In genomic region chrX:47703080-47703479, GRCm38 (mm10) we compare ENCODE assay signal across 13 mouse cellular contexts.
A peak's percentile ranks its signal among the peaks of the same experiment; 100 is the strongest.
DNase-seq lines count a peak whose midpoint lies in the region; ATAC-seq and TF ChIP-seq lines count a peak whose summit lies in the region.
"Had no signal": no experiment of that assay in that cellular context is flagged by ENCODE, and none has a peak within 500 bp of the region (broad histone marks: within the 10 kb centered on the region; RNA-seq: fewer than 3 reads in every experiment).

No protein-coding gene starts in this region.

- H3K27me3 ChIP-seq in hindbrain, embryonic 11.5 days (ENCODE audit: control insufficient read depth, insufficient read depth, low read length), result no peaks in the 10 kb centered on the region
- no peaks in the 10 kb centered on the region for H3K27me3 ChIP-seq in hindbrain, embryonic 10.5 days (ENCODE audit: insufficient read depth, poor library complexity, severe bottlenecking)
- no peaks in the 10 kb centered on the region for H3K27me3 ChIP-seq in limb, embryonic 14.5 days (ENCODE audit: control insufficient read depth, insufficient read depth, low read length)
- no peaks in the 10 kb centered on the region for H3K27me3 ChIP-seq in limb, embryonic 10.5 days (ENCODE audit: low read depth, poor library complexity, severe bottlenecking)
- H3K27me3 ChIP-seq in embryonic facial prominence, embryonic 14.5 days (replicated peaks; ENCODE audit: control insufficient read depth, insufficient read depth, low read length), result no peaks in the 10 kb centered on the region
- H3K27me3 ChIP-seq in forebrain, embryonic 15.5 days, result no peaks in the 10 kb centered on the region
- H3K27me3 ChIP-seq: forebrain, embryonic 12.5 days; limb, embryonic 13.5 days; neural tube, embryonic 13.5 days had no signal

- H3K27ac ChIP-seq in hindbrain, embryonic 11.5 days (ENCODE audit: low read depth, low read length), result no peak overlapping the region
- no peak overlapping the region for H3K27ac ChIP-seq in hindbrain, embryonic 10.5 days
- no peak overlapping the region for H3K27ac ChIP-seq in limb, embryonic 14.5 days (replicated peaks; ENCODE audit: low read depth, low read length)
- no peak overlapping the region for H3K27ac ChIP-seq in limb, embryonic 10.5 days
- no peak overlapping the region for H3K27ac ChIP-seq in embryonic facial prominence, embryonic 14.5 days (replicated peaks; ENCODE audit: low read depth, low read length)
- H3K27ac ChIP-seq in forebrain, embryonic 15.5 days (replicated peaks), result no peak overlapping the region
- H3K27ac ChIP-seq: forebrain, embryonic 12.5 days; heart, embryonic 10.5 days; limb, embryonic 13.5 days; neural tube, embryonic 13.5 days had no signal

- H3K36me3 ChIP-seq in hindbrain, embryonic 11.5 days (ENCODE audit: control insufficient read depth, insufficient read depth, low read length), result no peaks in the 10 kb centered on the region
- H3K36me3 ChIP-seq in hindbrain, embryonic 10.5 days, result no peaks in the 10 kb centered on the region
- no peaks in the 10 kb centered on the region for H3K36me3 ChIP-seq in limb, embryonic 14.5 days (ENCODE audit: control insufficient read depth, insufficient read depth, low read length)
- H3K36me3 ChIP-seq in limb, embryonic 10.5 days, result no peaks in the 10 kb centered on the region
- H3K36me3 ChIP-seq in embryonic facial prominence, embryonic 14.5 days (ENCODE audit: control insufficient read depth, insufficient read depth, low read length), result no peaks in the 10 kb centered on the region
- no peaks in the 10 kb centered on the region for H3K36me3 ChIP-seq in forebrain, embryonic 15.5 days
- H3K36me3 ChIP-seq: forebrain, embryonic 12.5 days; heart, embryonic 10.5 days; limb, embryonic 13.5 days; neural tube, embryonic 13.5 days had no signal

- DNase-seq in hindbrain, embryonic 11.5 days (ENCODE audit: low spot score), result peak; percentile 1
- no peak for DNase-seq in hindbrain, embryonic 10.5 days (ENCODE audit: low spot score)
- peak; percentile 3 for DNase-seq in limb, embryonic 14.5 days (ENCODE audit: low spot score)
- no peak for DNase-seq in limb, embryonic 10.5 days (ENCODE audit: low spot score)
- DNase-seq in ES-CJ7 (ENCODE audit: low read depth, low spot score), result peak; percentile 1
- DNase-seq in embryonic facial prominence, embryonic 14.5 days (ENCODE audit: low spot score), result peak; percentile 2
- no peak for DNase-seq in cerebellum, postnatal 36 days
- DNase-seq: thymus, postnatal 36 days had no signal

- no peaks in the 10 kb centered on the region for H3K9me3 ChIP-seq in hindbrain, embryonic 11.5 days (ENCODE audit: control insufficient read depth, low read length)
- H3K9me3 ChIP-seq in hindbrain, embryonic 10.5 days, result no peaks in the 10 kb centered on the region
- no peaks in the 10 kb centered on the region for H3K9me3 ChIP-seq in limb, embryonic 14.5 days (ENCODE audit: control insufficient read depth, low read length)
- no peaks in the 10 kb centered on the region for H3K9me3 ChIP-seq in limb, embryonic 10.5 days (replicated peaks)
- H3K9me3 ChIP-seq in embryonic facial prominence, embryonic 14.5 days (ENCODE audit: control insufficient read depth, low read length), result no peaks in the 10 kb centered on the region
- H3K9me3 ChIP-seq in forebrain, embryonic 15.5 days, result no peaks in the 10 kb centered on the region
- H3K9me3 ChIP-seq: forebrain, embryonic 12.5 days; heart, embryonic 10.5 days; limb, embryonic 13.5 days; neural tube, embryonic 13.5 days had no signal

- no peak for ATAC-seq in hindbrain, embryonic 11.5 days (ENCODE audit: low FRiP score)
- ATAC-seq in limb, embryonic 14.5 days (ENCODE audit: low FRiP score, low read depth), result no peak
- ATAC-seq in embryonic facial prominence, embryonic 14.5 days (ENCODE audit: low read depth), result no peak
- ATAC-seq in forebrain, embryonic 15.5 days (replicated peaks), result no peak

- no peak for TF ChIP-seq POLR2A in limb, embryonic 14.5 days (IDR thresholded peaks at IDR 0.05; ENCODE audit: borderline replicate concordance, extremely low read depth, insufficient read depth, insufficient read length)

- no peaks in the 10 kb centered on the region for H3K4me1 ChIP-seq in hindbrain, embryonic 11.5 days (replicated peaks; ENCODE audit: control insufficient read depth, insufficient read depth, low read length)
- H3K4me1 ChIP-seq in hindbrain, embryonic 10.5 days (replicated peaks), result no peaks in the 10 kb centered on the region
- no peaks in the 10 kb centered on the region for H3K4me1 ChIP-seq in limb, embryonic 14.5 days (ENCODE audit: control insufficient read depth, insufficient read depth, low read length)
- H3K4me1 ChIP-seq in limb, embryonic 10.5 days, result no peaks in the 10 kb centered on the region
- H3K4me1 ChIP-seq in embryonic facial prominence, embryonic 14.5 days (ENCODE audit: control insufficient read depth, insufficient read depth, low read length), result no peaks in the 10 kb centered on the region
- H3K4me1 ChIP-seq in forebrain, embryonic 15.5 days, result no peaks in the 10 kb centered on the region
- H3K4me1 ChIP-seq: forebrain, embryonic 12.5 days; heart, embryonic 10.5 days; limb, embryonic 13.5 days; neural tube, embryonic 13.5 days had no signal

- no peak overlapping the region for H3K9ac ChIP-seq in hindbrain, embryonic 11.5 days (ENCODE audit: low read depth, low read length)
- no peak overlapping the region for H3K9ac ChIP-seq in limb, embryonic 14.5 days (ENCODE audit: low read depth, low read length, severe bottlenecking)
- H3K9ac ChIP-seq in embryonic facial prominence, embryonic 14.5 days (ENCODE audit: low read depth, low read length), result no peak overlapping the region
- H3K9ac ChIP-seq in forebrain, embryonic 15.5 days (replicated peaks), result no peak overlapping the region
- H3K9ac ChIP-seq: forebrain, embryonic 12.5 days; limb, embryonic 13.5 days; neural tube, embryonic 13.5 days had no signal

- no peak overlapping the region for H3K4me2 ChIP-seq in hindbrain, embryonic 11.5 days (replicated peaks; ENCODE audit: low read depth, low read length)
- H3K4me2 ChIP-seq in limb, embryonic 14.5 days (replicated peaks; ENCODE audit: low read depth, low read length, severe bottlenecking), result no peak overlapping the region
- no peak overlapping the region for H3K4me2 ChIP-seq in embryonic facial prominence, embryonic 14.5 days (ENCODE audit: low read depth, low read length)
- no peak overlapping the region for H3K4me2 ChIP-seq in forebrain, embryonic 15.5 days (replicated peaks)
- H3K4me2 ChIP-seq: forebrain, embryonic 12.5 days; limb, embryonic 13.5 days; neural tube, embryonic 13.5 days had no signal

- H3K4me3 ChIP-seq in hindbrain, embryonic 11.5 days (ENCODE audit: low read depth, low read length), result no peak overlapping the region
- no peak overlapping the region for H3K4me3 ChIP-seq in hindbrain, embryonic 10.5 days
- no peak overlapping the region for H3K4me3 ChIP-seq in limb, embryonic 14.5 days (replicated peaks; ENCODE audit: low read length)
- no peak overlapping the region for H3K4me3 ChIP-seq in limb, embryonic 10.5 days
- no peak overlapping the region for H3K4me3 ChIP-seq in embryonic facial prominence, embryonic 14.5 days (ENCODE audit: low read depth, low read length)
- H3K4me3 ChIP-seq in forebrain, embryonic 15.5 days, result no peak overlapping the region
- H3K4me3 ChIP-seq: forebrain, embryonic 12.5 days; heart, embryonic 10.5 days; limb, embryonic 13.5 days; neural tube, embryonic 13.5 days had no signal

Comparison
In these comparisons a context has a peak if more than half of its experiments do, and no peak if none do; other contexts are left out.
1. DNase-seq: peak in hindbrain, embryonic 11.5 days (single experiment), limb, embryonic 14.5 days (single experiment), ES-CJ7 (single experiment) and embryonic facial prominence, embryonic 14.5 days (single experiment); none in hindbrain, embryonic 10.5 days (single experiment), limb, embryonic 10.5 days (single experiment) and cerebellum, postnatal 36 days (0 of 2).